Mouse (Mus musculus): Measurements from ENCODE around the gene Lfng.

Lfng gene

GRCm38 (mm10) chr5:140596426-140596825 is 10.7 kb upstream of the Lfng start:
- peak; percentile 44 for DNase-seq

DNA sequence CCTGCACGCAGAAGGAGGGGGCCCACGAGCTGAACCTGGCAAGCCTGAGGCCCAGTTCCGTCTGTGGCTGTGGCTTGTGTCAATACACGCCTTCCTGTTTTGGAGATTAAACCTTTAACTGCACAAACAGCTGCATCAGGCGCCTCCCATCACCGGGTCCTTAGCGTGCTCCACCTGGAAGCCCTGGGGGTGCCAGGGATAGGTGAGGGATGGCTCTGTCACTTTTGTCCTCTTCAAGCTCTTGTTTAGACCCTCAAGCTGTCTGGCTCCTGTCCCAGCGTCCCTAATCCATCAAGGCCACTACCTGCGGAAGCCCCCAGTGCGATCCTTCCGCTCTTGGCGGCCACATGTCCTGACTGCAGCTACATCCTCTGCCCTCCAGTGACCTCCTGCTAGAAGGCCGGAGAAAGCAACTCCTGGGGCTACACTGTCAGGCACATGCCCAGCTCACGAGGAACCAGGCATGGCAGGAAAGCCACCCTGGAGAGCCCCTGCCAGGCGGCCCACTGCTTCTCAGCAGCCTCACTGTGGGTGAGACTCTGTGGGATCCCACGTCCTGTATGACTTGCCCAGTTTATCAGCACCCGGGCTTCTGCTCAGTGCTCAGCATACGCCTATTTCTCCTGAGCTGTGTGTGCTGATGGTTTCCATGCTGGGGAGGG is 10.1 kb upstream of the Lfng start:
- peak; percentile 70 for DNase-seq

- DNase-seq = no peak
Measured at GRCm38 (mm10) chr5:140597787-140598186, 9.3 kb upstream of the Lfng start.

- no peak for DNase-seq
Measured at GRCm38 (mm10) chr5:140599939-140600338, 7.2 kb upstream of the Lfng start.

DNA sequence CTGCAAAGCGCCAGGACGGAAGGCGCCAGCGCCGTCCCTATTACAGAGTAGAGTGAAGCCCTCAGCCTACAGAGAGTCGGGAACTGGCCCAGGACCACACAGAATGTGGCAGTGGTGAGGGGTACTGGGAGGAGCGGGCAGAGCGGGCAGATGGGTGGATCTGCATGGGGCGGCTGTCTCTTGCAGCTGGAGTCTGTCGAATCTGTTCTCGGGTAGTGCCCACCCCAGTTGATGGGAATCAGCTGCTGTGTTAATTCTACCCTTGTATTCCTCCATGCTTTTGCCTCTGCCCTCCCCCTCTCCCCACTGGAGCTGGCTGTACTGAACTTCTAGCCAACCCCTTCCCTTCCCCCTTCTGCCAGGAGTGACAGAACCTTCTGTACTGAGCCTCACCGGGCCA is 5.4 kb upstream of the Lfng start:
- no peak for DNase-seq

DNA sequence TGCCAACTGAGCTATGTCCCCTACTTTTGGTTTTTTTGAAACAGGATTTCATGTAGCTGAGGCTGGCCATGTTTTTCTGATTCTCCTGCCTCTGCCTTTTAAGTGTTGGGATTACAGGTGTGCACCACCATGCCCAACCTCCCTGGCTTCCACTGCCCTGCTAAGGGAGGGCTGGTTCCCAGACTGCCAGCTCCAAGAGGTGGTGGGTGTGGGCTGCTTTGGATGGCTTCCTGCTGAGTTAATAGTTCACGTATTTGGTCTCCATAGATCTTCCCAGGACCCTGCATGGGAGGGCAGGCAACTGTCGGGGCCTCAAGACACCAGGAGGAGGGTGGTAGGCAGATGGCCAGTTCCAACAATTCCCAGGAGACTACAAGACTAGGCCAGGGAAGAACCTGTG is 4.6 kb upstream of the Lfng start:
- no peak for DNase-seq

DNA sequence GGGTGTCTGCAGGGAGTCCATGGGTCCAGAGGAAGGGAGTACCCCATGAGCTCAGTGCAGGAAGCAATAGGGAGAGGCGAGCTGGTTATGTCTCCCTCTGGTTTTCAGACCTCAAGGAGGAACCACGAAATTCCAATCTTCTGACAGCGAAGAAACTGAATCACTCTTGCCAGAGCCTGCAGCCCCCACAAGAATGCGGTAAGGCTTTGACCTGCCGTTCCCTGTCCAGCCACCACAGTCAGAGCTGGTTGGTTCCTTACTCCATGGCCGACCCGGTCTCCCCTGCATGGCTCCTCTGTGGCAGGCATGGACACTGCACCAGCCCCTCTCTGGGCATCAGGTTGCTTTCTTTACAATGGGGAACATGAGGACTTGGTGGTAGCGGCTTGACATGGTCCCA is 2.7 kb upstream of the Lfng start:
- no peak for DNase-seq

- DNase-seq = no peak
Measured at GRCm38 (mm10) chr5:140605228-140605627, 1.9 kb upstream of the Lfng start.

DNA sequence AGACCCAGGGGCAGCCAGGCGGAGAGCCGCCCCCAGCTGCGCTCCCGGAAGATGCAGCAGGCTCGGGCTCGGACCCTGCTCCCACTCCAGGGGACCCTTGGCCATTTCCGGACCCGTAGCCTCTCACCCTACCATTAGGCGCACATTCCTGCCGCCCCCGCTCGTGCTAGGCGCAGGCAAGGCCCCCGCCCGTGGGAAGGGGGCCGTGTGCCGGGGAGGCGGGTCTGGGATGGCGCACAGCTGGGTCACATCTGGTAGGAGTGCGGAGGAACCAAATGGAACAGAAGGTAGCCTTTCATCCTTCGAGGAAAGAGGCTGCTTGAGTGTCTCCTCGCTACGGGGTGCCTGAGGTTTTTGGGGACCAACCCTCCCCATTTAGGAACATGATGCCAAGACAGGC is 734 bp upstream of the Lfng start:
- DNase-seq = no peak

- DNase-seq = no peak
Measured at GRCm38 (mm10) chr5:140607836-140608633, 915 bp downstream of the Lfng start.

DNA sequence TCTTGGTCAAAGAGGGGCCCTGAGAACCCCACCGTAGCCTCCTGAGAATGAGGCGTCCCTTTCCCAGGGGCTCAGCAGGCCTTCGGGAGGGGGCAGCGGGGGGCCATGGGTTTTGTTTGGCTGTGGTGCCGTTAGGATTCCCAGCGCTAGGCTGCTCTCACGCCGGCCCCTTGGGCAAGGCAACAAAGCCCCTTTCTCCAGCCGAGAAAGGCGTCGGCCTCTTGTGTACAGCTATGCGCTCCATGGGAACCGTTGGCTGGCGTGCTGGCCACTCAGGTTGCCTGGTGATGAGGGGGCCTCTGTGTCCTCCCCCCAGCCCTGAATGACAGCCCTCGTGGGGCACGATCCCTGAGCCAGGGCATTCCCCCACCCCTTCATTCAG is 1.5 kb downstream of the Lfng start:
- no peak for DNase-seq

DNA sequence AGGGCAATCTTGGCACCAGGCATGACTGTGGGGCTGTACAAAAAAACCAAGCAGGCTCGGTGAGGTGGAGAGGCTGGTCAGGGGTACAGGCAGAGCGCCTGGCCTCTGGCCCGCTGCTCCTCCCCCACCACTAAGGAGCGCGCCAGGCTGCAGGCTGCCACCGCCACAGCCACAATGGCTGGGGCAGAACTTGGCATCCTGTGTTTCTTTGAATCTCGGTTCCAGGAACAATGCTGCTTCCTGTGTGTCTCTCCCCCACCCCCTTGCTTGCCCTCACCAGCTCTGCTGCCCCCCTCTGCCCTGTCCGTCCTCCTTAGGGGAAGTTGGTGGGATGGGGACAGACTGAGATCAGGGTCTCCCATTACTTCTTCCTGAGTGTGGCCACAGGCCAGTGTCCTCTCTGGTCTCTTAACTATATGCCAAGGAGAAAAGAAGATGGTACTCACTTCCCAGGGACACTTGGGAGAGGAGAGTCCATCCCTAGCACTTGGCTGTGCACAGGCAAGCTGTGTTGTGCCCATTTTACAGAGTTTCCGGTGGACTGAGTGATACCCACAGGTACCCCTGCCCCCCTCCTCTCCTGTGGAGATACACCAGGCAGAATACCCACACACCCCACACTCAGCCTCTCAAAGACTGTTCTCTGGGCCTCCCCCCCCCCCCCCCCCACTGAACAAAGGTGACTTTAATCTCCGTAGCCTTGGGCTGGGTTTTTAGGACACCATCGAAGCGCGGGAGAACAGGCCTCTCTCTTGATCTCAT is 2.6 kb downstream of the Lfng start:
- DNase-seq = peak; percentile 76

- DNase-seq = peak; percentile 80
Measured at GRCm38 (mm10) chr5:140610273-140611011, 3.3 kb downstream of the Lfng start.

GRCm38 (mm10) chr5:140611021-140611583 is 4.0 kb downstream of the Lfng start:
- DNase-seq = peak; percentile 86

DNA sequence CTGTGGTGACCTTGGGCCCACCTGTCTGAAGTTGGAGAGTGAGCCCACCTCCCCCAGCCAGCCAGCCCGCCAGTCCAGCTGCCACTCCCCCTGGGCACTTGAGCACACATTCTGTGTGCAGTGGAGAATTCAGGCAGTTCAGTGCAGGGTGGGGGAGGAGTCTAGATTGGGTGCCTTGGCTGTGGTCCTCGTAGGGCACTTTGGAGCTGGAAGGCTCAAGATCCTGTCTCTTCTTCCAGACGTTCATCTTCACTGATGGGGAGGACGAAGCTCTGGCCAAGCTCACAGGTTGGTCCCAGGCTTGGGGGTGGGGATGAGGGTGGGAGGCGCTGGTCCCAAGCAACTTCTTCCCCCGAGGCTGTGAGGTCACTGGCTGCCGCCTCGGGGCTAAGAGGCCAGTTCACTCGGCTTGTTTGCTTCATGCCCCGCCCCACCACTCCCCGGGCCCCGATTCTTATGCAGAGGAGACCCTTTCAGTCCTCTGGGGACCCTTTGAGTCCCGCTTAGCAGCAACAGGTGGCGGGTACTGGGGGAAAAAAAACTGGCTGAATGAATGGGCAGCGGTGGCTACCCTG is 4.6 kb downstream of the Lfng start:
- DNase-seq = no peak

DNA sequence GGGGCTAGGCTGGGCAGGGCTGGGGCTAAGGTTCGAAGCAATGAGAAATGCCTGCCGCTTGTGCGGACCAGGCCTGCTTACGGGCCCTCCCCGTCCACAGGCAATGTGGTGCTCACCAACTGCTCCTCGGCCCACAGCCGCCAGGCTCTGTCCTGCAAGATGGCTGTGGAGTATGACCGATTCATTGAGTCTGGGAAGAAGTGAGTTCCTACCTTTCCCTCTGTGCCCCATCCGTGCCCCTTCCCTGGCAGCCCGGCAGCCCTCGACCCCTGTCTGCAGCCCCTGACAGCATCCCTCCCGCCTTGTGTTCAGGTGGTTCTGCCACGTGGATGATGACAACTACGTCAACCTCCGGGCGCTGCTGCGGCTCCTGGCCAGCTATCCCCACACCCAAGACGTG is 5.1 kb downstream of the Lfng start:
- no peak for DNase-seq

- DNase-seq = no peak
Measured at GRCm38 (mm10) chr5:140614141-140614540, 7.0 kb downstream of the Lfng start.

DNA sequence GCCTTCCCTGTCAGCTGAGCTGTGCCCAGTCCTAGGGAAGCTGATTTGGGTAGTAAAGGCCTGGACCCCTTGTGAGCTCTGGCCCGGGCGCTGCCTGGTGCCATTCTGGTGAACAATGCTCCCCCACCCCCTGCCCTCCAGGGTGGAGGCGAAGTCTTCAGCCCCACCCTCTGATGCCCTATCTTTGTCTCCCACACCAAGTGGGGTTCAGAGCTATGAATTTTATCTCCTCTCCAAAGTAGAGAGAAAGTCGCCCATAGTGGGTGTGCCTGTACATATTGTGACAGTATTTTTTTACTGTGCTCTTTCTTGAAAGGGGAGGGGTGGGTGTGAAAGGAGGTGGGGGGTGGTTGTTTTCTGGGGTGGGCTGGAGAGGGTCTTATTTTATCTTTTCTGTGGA is 7.7 kb downstream of the Lfng start:
- DNase-seq = no peak

DNA sequence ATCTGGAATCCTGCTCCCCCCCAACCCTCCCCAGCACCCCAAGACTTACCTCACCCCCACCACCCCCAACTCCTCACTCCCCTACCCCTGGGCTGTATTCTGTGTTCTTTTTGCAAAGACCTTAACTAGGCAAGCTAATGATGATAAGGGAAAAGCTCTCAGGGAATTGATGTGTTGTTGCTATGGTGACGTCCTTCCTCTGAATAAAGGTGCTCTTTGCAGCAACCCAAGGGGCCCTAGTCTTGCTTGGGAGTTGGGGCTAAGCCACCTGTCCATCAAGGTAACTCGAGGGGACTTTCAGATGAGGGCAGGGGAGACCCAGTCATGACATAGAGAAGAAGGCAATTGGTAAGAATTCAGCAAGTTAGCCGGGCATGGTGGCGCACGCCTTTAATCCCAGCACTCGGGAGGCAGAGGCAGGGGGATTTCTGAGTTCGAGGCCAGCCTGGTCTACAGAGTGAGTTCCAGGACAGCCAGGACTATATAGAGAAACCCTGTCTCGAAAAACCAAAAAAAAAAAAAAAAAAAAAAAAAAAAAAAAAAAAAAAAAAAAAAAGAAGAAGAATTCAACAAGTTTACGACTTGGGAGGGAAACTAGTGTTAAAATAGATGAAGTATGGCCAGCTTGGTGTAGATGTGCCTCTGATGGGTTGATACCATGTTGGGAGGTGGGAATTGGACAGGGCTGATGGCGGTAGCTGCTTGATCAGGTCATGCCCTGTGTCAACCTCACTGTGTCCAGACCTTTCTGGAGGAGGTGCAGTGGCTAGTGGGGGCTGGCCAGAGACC is 8.4 kb downstream of the Lfng start:
- no peak for DNase-seq

DNA sequence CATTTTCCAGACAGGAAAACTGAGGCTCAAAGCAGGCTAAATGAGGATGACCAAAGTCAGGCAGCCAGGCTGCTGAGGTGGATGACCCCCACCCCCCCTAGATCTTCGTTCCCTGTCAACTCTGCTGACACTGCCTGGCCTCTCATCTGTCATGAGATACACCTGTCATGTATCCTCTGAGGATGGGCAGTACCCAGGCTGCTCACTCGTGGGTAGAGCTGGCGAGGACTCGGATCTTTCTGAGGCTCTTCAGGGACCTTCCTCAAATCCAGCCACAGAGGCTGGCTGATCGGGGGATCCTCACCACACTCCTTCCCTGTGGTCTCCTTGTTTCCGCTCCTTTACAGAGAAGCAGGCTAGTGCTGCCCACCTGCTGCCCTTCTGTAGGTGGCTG is 9.0 kb downstream of the Lfng start:
- DNase-seq = no peak

- DNase-seq = no peak
Measured at GRCm38 (mm10) chr5:140616691-140617090, 9.6 kb downstream of the Lfng start.

DNA sequence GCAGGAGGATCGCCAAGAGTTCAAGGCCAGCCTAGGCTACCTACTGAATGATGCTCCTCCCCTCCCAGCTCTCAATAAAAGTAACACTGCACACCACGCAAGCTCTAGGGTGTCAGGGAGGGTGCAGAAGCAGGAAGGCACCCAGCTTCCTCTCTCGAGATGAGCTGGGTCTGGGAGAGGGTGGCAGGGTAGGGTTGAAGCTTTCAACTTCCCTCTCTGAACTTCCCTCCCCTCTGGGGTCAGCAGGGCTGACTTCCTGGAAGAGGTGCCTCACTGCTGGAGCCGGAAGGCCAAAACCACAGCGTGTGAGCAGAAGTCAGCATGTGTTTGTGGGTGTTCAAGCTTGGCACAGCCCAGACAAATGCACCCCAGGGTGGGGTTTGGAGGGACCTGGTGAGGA is 10.6 kb downstream of the Lfng start:
- peak; percentile 50 for DNase-seq
